Mouse (Mus musculus) lung, adult 2 months (tissue): Measurements from ENCODE around the gene Med13.

ENCODE experiments used
- CTCF ChIP-seq: fragments of 200-500 bp; IDR thresholded peaks from 2 replicates; pipeline ENCODE4 v1.5.1; 2011; ENCODE audit warnings: mild to moderate bottlenecking, low read length, control low read depth; ENCODE audit not compliant: insufficient read depth
- POLR2A ChIP-seq: fragments of 200-500 bp; IDR thresholded peaks from 2 replicates; pipeline ENCODE4 v1.6.1; 2011; ENCODE audit warnings: low read depth, mild to moderate bottlenecking, control low read depth, low read length, borderline replicate concordance; ENCODE audit errors: extremely low read depth

GRCm38 (mm10) chr11:86232446-86232845, 125.0 kb downstream of the Med13 start:
- no peak for TF ChIP-seq CTCF
- TF ChIP-seq POLR2A = no peak
